Mouse (Mus musculus) forebrain, embryonic 13.5 days (tissue): Measurements from ENCODE around the gene Sash1. TPM values are rescaled to one million over a fixed set of nuclear protein-coding genes. Genes with fewer than 3 reads are reported as not detected.

Source experiments
- ATAC-seq: fragments of 200-750 bp; cut with Nextera tagmentation; 2 replicates; pipeline ENCODE4 v1.8.0; 2017
- H3K27ac ChIP-seq: fragments of 300-500 bp; sonication (generic); 2 replicates; pipeline ENCODE4 v1.5.1; 2015; ENCODE audit warnings: inconsistent platforms, mild to moderate bottlenecking, moderate library complexity
- H3K27me3 ChIP-seq: fragments of 300-500 bp; sonication (generic); 2 replicates; pipeline ENCODE4 v1.6.1; 2015; ENCODE audit warnings: mild to moderate bottlenecking, inconsistent platforms
- H3K36me3 ChIP-seq: fragments of 300-500 bp; sonication (generic); 2 replicates; pipeline ENCODE4 v1.6.1; 2015; ENCODE audit warnings: mild to moderate bottlenecking, inconsistent platforms; ENCODE audit not compliant: poor library complexity, severe bottlenecking
- H3K4me1 ChIP-seq: fragments of 300-500 bp; sonication (generic); 2 replicates; pipeline ENCODE4 v1.6.1; 2015; ENCODE audit warnings: inconsistent platforms
- H3K4me2 ChIP-seq: fragments of 300-500 bp; sonication (generic); 2 replicates; pipeline ENCODE4 v1.6.1; 2015; ENCODE audit warnings: inconsistent platforms, mild to moderate bottlenecking, moderate library complexity
- H3K4me3 ChIP-seq: fragments of 300-500 bp; sonication (generic); 2 replicates; pipeline ENCODE4 v1.5.1; 2015; ENCODE audit warnings: mild to moderate bottlenecking, inconsistent platforms
- H3K9ac ChIP-seq: fragments of 300-500 bp; sonication (generic); 2 replicates; pipeline ENCODE4 v1.6.1; 2015; ENCODE audit warnings: mild to moderate bottlenecking, inconsistent platforms
- H3K9me3 ChIP-seq: fragments of 300-500 bp; sonication (generic); replicated peaks from 2 replicates; pipeline ENCODE4 v1.6.1; 2016; ENCODE audit warnings: inconsistent platforms
- WGBS: fragments of 180-500 bp; shearing (Covaris S2); methylation state at CpG from one replicate; pipeline ENCODE4 v1.1.7; 2015; 5-methylcytosine and 5-hydroxymethylcytosine counted together
- polyA plus RNA-seq: library from polyadenylated mRNA; unstranded; fragments of >200 nt; fragmentation: Nextera tagmentation; extraction: Ambion mirVana; gene quantifications from 2 replicates; pipeline ENCODE4 v1.2.1, GENCODE M21; 2015

Gene Sash1
- polyA plus RNA-seq, 1 experiment from 2014 or later = 2.5 TPM

DNA sequence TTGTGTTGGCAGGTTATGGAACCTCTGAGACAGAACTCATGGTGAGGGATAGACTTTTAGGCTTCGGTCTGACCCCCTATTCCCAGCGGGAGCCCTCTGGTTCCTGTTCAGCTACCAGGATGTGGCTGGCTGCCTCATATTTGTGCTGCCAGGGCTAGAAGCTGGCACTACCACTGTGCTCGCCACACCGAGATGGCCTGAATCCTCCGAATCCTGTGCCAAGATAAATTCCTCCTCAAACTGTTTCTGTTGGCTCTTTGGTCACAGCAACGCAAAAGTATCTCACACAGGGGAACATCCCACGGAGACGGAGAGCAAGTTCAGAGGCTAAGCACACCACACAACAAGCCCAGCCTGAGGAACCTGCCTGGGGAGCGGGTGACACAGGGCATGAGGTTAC lies 78.3 kb downstream of the Sash1 start:
- peaks cover 11% of the 10 kb centered on the region; the same call in 1 of the 2 replicates for H3K4me1 ChIP-seq
- WGBS = 92% methylated on average over 9 of the region's 9 CpGs
- no peak overlapping the region for H3K27ac ChIP-seq
- H3K9me3 ChIP-seq = no peaks in the 10 kb centered on the region
- no peak for ATAC-seq
- H3K27me3 ChIP-seq = no peaks in the 10 kb centered on the region
- H3K36me3 ChIP-seq = no peaks in the 10 kb centered on the region
- H3K4me3 ChIP-seq = no peak overlapping the region
- H3K9ac ChIP-seq = no peak overlapping the region
- no peak overlapping the region for H3K4me2 ChIP-seq

DNA sequence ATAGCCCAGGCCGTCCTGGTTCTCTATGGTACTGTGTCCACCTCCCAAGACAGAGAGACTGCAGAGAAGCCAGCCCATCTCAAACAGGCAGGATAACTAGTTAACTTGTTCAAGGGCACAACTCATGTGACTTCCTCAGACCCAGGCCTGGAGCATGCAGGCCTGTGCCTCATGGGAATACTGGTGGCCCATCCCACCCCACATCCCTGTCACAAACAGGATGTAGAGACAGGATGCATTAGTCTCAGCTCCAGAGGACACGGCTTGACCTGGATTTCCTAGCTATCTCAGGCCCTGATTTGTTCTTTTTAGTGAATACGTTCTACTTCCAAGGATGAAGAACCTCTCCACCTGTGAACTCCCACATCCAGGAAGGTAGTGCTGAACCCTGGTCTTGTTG lies 80.5 kb downstream of the Sash1 start:
- Histone ChIP-seq H3K9me3 (no peaks in the 10 kb centered on the region), H3K9ac (no peak overlapping the region), H3K4me3 (no peak overlapping the region), H3K27me3 (no peaks in the 10 kb centered on the region), H3K27ac (no peak overlapping the region), H3K4me1 (peaks cover 24% of the 10 kb centered on the region), H3K36me3 (no peaks in the 10 kb centered on the region), H3K4me2 (no peak overlapping the region)
- no peak for ATAC-seq
- 98% methylated on average over 3 of the region's 3 CpGs for WGBS

DNA sequence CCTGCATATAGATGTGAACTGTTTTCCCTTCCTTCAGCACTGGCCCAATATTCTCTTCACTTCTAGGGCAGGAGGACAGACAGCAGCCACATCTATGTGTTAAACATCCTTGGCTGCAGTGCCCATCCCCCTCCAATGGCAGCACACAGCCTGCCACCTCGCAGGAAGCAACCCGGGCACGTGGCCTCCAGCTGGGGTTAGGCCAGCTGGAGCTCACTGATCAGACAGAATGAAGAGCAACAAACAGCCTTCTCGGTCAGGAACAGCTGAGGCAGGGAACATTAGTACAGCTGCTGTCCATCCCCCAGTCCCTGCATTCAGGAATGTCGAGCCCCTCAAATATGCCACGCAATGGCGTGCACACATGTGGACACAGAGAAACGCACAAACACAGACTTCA lies 81.6 kb downstream of the Sash1 start:
- no peak overlapping the region for H3K9ac ChIP-seq
- H3K4me2 ChIP-seq = no peak overlapping the region
- 53% methylated on average over 8 of the region's 8 CpGs for WGBS
- no peak overlapping the region for H3K4me3 ChIP-seq
- H3K9me3 ChIP-seq = no peaks in the 10 kb centered on the region
- peak; percentile 39; the same call in 1 of the 2 replicates for ATAC-seq
- H3K27ac ChIP-seq = no peak overlapping the region
- peaks cover 3% of the 10 kb centered on the region; the same call in 1 of the 2 replicates for H3K36me3 ChIP-seq
- H3K4me1 ChIP-seq = peaks cover 24% of the 10 kb centered on the region
- no peaks in the 10 kb centered on the region for H3K27me3 ChIP-seq

GRCm38 (mm10) chr10:8801719-8802347 lies 84.0 kb downstream of the Sash1 start:
- H3K9me3 ChIP-seq = no peaks in the 10 kb centered on the region
- H3K4me2 ChIP-seq = no peak overlapping the region
- H3K36me3 ChIP-seq = peaks cover 6% of the 10 kb centered on the region; the same call in 1 of the 2 replicates
- WGBS = 79% methylated on average over 12 of the region's 12 CpGs
- H3K4me1 ChIP-seq = peaks cover 24% of the 10 kb centered on the region
- H3K27me3 ChIP-seq = no peaks in the 10 kb centered on the region
- no peak overlapping the region for H3K4me3 ChIP-seq
- no peak overlapping the region for H3K27ac ChIP-seq
- no peak overlapping the region for H3K9ac ChIP-seq
- ATAC-seq = peak; percentile 11; the same call in 1 of the 2 replicates

DNA sequence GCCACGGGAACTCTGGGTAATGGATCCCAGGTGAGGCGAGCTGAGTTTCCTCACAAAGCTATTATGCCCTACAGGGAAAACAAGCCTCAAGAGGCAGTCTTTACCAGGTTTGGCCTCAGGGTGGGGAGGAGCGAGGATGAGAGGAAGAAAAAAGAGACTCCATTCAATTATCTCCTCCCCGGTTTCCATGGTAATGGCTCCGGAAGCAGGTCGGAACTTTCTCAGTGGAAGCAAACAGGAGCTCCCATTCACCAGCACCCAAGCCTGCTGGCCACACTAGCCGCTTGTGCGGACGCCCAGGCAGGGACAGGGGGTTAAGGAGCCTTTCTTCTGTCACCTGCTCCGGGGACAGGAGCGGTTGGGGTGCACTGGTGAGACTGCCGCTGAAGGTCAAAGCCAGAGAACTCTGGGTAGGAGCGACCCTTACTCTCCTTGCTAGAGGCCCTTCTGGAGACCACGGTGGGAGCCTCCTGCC lies 84.7 kb downstream of the Sash1 start:
- Histone ChIP-seq H3K27me3 (no peaks in the 10 kb centered on the region), H3K36me3 (peaks cover 6% of the 10 kb centered on the region; the same call in 1 of the 2 replicates), H3K4me1 (peaks cover 24% of the 10 kb centered on the region), H3K9me3 (no peaks in the 10 kb centered on the region), H3K4me3 (0 out of 2 replicates have a peak overlapping the region, but pooled peaks have one; percentile 10), H3K27ac (no peak overlapping the region), H3K9ac (0 out of 2 replicates have a peak overlapping the region, but pooled peaks have one; percentile 9), H3K4me2 (peak overlapping the region; percentile 53)
- 20% methylated on average over 14 of the region's 14 CpGs for WGBS
- peak; percentile 69 for ATAC-seq

- H3K27ac ChIP-seq = no peak overlapping the region
- no peaks in the 10 kb centered on the region for H3K27me3 ChIP-seq
- no peak overlapping the region for H3K9ac ChIP-seq
- H3K9me3 ChIP-seq = no peaks in the 10 kb centered on the region
- no peak for ATAC-seq
- H3K4me3 ChIP-seq = no peak overlapping the region
- no peak overlapping the region for H3K4me2 ChIP-seq
- H3K4me1 ChIP-seq = peaks cover 13% of the 10 kb centered on the region
- 86% methylated on average over 6 of the region's 6 CpGs for WGBS
- H3K36me3 ChIP-seq = peaks cover 6% of the 10 kb centered on the region; the same call in 1 of the 2 replicates
These were observed 88.0 kb downstream of the Sash1 start for GRCm38 (mm10) chr10:8797826-8798225.

DNA sequence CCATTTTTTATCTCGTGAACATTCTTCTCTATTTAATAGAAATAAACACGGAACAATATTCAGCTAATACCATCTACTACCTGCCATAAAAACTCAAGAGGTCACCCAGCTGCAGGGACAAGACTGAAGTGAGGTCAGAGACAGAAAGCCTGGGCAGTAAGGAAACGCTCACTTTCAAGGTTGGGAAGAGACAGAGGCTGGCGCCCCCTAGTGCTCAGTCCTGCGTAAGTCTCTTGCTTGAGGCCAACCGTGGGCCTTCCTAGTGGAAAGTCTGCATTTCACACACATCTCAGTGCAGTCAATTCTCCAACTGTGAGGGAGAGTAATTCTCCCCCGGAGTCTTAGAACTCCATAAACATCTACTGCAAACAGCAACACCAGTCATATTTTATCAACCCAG lies 90.5 kb downstream of the Sash1 start:
- H3K27me3 ChIP-seq = no peaks in the 10 kb centered on the region
- no peaks in the 10 kb centered on the region for H3K9me3 ChIP-seq
- ATAC-seq = peak; percentile 56; the same call in 1 of the 2 replicates
- 37% methylated on average over 7 of the region's 7 CpGs for WGBS
- H3K4me2 ChIP-seq = no peak overlapping the region
- no peak overlapping the region for H3K4me3 ChIP-seq
- H3K27ac ChIP-seq = no peak overlapping the region
- no peaks in the 10 kb centered on the region for H3K4me1 ChIP-seq
- no peak overlapping the region for H3K9ac ChIP-seq
- peaks cover 6% of the 10 kb centered on the region; the same call in 1 of the 2 replicates for H3K36me3 ChIP-seq

- H3K9ac ChIP-seq = no peak overlapping the region
- no peak overlapping the region for H3K4me3 ChIP-seq
- 61% methylated on average over 5 of the region's 5 CpGs for WGBS
- no peaks in the 10 kb centered on the region for H3K27me3 ChIP-seq
- no peaks in the 10 kb centered on the region for H3K36me3 ChIP-seq
- peak; percentile 49 for ATAC-seq
- no peaks in the 10 kb centered on the region for H3K9me3 ChIP-seq
- H3K4me1 ChIP-seq = no peaks in the 10 kb centered on the region
- H3K27ac ChIP-seq = no peak overlapping the region
- H3K4me2 ChIP-seq = no peak overlapping the region
These were observed 93.5 kb downstream of the Sash1 start for GRCm38 (mm10) chr10:8792412-8792811.

- H3K27me3 ChIP-seq = no peaks in the 10 kb centered on the region
- no peak overlapping the region for H3K9ac ChIP-seq
- H3K36me3 ChIP-seq = no peaks in the 10 kb centered on the region
- H3K9me3 ChIP-seq = no peaks in the 10 kb centered on the region
- peaks cover 5% of the 10 kb centered on the region; the same call in 1 of the 2 replicates for H3K4me1 ChIP-seq
- H3K4me3 ChIP-seq = no peak overlapping the region
- H3K4me2 ChIP-seq = no peak overlapping the region
- H3K27ac ChIP-seq = no peak overlapping the region
- WGBS = 96% methylated on average over 6 of the region's 6 CpGs
- no peak for ATAC-seq
These were observed 96.8 kb downstream of the Sash1 start for GRCm38 (mm10) chr10:8789096-8789495.

DNA sequence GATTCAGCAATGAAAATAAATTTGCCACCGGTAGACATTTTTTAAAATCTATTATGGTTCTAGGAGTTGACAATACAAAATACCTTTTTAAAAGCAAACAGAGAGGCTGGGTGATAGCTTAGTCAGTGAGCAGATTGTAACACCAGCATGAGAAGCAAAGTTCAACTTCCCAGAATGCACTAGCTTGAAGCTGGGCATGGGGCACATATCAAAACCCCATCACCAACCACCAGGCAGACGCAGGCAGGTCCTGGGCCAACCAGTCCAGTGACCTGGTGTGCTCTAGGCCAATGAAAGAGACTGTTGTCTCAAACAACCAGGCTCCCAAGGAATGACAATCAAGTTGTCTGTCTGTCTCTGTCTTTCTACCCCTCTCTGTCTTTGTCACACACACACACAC lies 98.6 kb downstream of the Sash1 start:
- H3K36me3 ChIP-seq = 0 out of 2 replicates have a peak, but pooled peaks cover 4% of the 10 kb centered on the region
- WGBS = 84% methylated on average over 2 of the region's 2 CpGs
- H3K27me3 ChIP-seq = no peaks in the 10 kb centered on the region
- H3K9ac ChIP-seq = no peak overlapping the region
- no peak for ATAC-seq
- no peak overlapping the region for H3K4me2 ChIP-seq
- no peaks in the 10 kb centered on the region for H3K9me3 ChIP-seq
- no peak overlapping the region for H3K4me3 ChIP-seq
- H3K4me1 ChIP-seq = peaks cover 5% of the 10 kb centered on the region; the same call in 1 of the 2 replicates
- H3K27ac ChIP-seq = no peak overlapping the region

DNA sequence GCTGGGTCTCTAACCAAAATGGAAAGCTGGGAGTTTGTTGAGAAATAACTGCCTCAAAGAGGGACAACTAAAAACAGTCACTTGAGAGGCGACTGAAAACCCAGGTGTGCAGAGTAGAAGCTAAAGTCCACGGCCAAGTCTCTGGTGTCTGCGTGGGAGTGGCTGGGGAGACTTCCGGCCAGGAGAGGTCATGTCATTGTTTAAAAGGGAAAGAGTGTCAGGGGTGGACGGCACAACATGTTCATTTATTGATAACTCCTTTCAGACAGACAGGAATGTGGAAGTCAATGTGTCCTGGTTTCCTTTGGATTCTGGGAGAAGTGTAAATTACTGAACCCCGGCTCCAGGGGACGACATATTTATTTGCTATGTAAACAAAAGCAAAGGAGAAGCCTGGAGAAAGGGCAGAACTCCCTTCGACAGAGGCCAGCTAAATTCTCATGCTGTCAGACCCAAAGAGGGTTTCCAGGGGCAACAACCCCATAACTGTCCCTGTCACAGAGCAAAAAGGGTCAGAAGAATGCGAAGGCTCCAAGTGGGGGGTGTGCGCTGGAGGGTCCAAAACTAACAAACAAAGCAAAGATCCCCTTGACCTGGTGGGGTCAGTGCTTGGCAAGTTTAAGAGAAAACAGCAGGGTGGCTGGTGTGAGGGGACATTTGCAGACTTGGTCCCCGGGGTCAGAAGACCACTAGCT lies 100.3 kb downstream of the Sash1 start:
- no peak for ATAC-seq
- peaks cover 5% of the 10 kb centered on the region; the same call in 1 of the 2 replicates for H3K4me1 ChIP-seq
- WGBS = 50% methylated on average over 11 of the region's 11 CpGs
- no peaks in the 10 kb centered on the region for H3K9me3 ChIP-seq
- 0 out of 2 replicates have a peak, but pooled peaks cover 4% of the 10 kb centered on the region for H3K36me3 ChIP-seq
- H3K27ac ChIP-seq = no peak overlapping the region
- H3K4me2 ChIP-seq = no peak overlapping the region
- H3K27me3 ChIP-seq = no peaks in the 10 kb centered on the region
- no peak overlapping the region for H3K4me3 ChIP-seq
- no peak overlapping the region for H3K9ac ChIP-seq

GRCm38 (mm10) chr10:8781876-8782372 lies 103.9 kb downstream of the Sash1 start:
- Histone ChIP-seq H3K4me3 (no peak overlapping the region), H3K4me1 (peaks cover 5% of the 10 kb centered on the region; the same call in 1 of the 2 replicates)
- ATAC-seq = no peak

More at GRCm38 (mm10) chr10:8781876-8782372, 103.9 kb downstream of the Sash1 start:
- no peaks in the 10 kb centered on the region for H3K9me3 ChIP-seq
- no peak overlapping the region for H3K27ac ChIP-seq
- no peak overlapping the region for H3K4me2 ChIP-seq
- no peaks in the 10 kb centered on the region for H3K27me3 ChIP-seq
- 90% methylated on average over 10 of the region's 10 CpGs for WGBS
- H3K9ac ChIP-seq = no peak overlapping the region
- peaks cover 13% of the 10 kb centered on the region; the same call in 1 of the 2 replicates for H3K36me3 ChIP-seq
